Mouse (Mus musculus) heart, adult 2 months (tissue): ENCODE results near the gene Slit3. TPM values are rescaled to one million over a fixed set of nuclear protein-coding genes. Genes with fewer than 3 reads are reported as not detected.

Experiments
- DNase-seq, 2 experiments: peaks; one replicate each; pipeline ENCODE4 v3.0.0; 2021
- H3K27ac ChIP-seq: fragments of 200-600 bp; 2 replicates; pipeline ENCODE4 v1.8.1; 2022
- H3K27me3 ChIP-seq: fragments of 200-500 bp; 2 replicates; pipeline ENCODE4 v1.6.1; 2012; ENCODE audit warnings: mild to moderate bottlenecking, low read length, inconsistent platforms, mixed read lengths; ENCODE audit not compliant: control insufficient read depth, insufficient read depth
- H3K36me3 ChIP-seq: fragments of 200-500 bp; 2 replicates; pipeline ENCODE4 v1.6.1; 2012; ENCODE audit warnings: low read length, inconsistent platforms; ENCODE audit not compliant: control insufficient read depth, insufficient read depth
- H3K4me1 ChIP-seq: fragments of 200-500 bp; 2 replicates; pipeline ENCODE4 v1.6.1; 2011; ENCODE audit warnings: low read length; ENCODE audit not compliant: control insufficient read depth, insufficient read depth
- H3K4me3 ChIP-seq: fragments of 200-600 bp; 2 replicates; pipeline ENCODE4 v1.8.1; 2022
- H3K79me2 ChIP-seq: fragments of 200-500 bp; replicated peaks from 2 replicates; pipeline ENCODE4 v1.6.1; 2012; ENCODE audit warnings: mild to moderate bottlenecking, inconsistent platforms, low read length, moderate library complexity, mixed read lengths; ENCODE audit not compliant: control insufficient read depth, insufficient read depth
- H3K9ac ChIP-seq: fragments of 200-500 bp; 2 replicates; pipeline ENCODE4 v1.6.1; 2012; ENCODE audit warnings: low read depth, mild to moderate bottlenecking, control low read depth, inconsistent platforms, low read length, mixed read lengths
- CTCF ChIP-seq: fragments of 200-600 bp; IDR thresholded peaks from 2 replicates; pipeline ENCODE4 v1.8.1; 2022; ENCODE audit warnings: antibody characterized with exemption, mild to moderate bottlenecking, moderate library complexity
- EP300 ChIP-seq: fragments of 200-500 bp; IDR thresholded peaks from 2 replicates; pipeline ENCODE4 v1.6.1; 2011; ENCODE audit warnings: low read depth, low read length, control low read depth; ENCODE audit not compliant: insufficient read depth
- POLR2A ChIP-seq: fragments of 200-500 bp; IDR thresholded peaks from 2 replicates; pipeline ENCODE4 v1.6.1; 2011; ENCODE audit warnings: mild to moderate bottlenecking, low read depth, low read length, control low read depth; ENCODE audit not compliant: insufficient read depth
- WGBS: fragments of 180-500 bp; shearing (Covaris S2); methylation state at CpG from one replicate; pipeline ENCODE4 v1.1.7; 2018; 5-methylcytosine and 5-hydroxymethylcytosine counted together
- intact Hi-C: fragments of 180-260 bp; cut with DNase I; formaldehyde crosslinking; loops from one replicate; pipeline ENCODE4 v1.15.1; 2025
- polyA plus RNA-seq: library from polyadenylated mRNA; depleted of rRNA; stranded (reverse); fragments of >200 nt; gene quantifications from 2 replicates; pipeline ENCODE4 v1.2.3, GENCODE M21; 2012
- total RNA-seq, 2 experiments: library from RNA; stranded (reverse); gene quantifications; 2 replicates each; pipeline ENCODE4 v1.2.3; 2021

Gene Slit3
- total and polyA plus RNA-seq, 3 experiments, result 12.3 to 15.8 (median 14.6) TPM

- Histone ChIP-seq H3K4me3 (no peak overlapping the region), H3K36me3 (no peaks in the 10 kb centered on the region)
- WGBS, result 77% methylated on average over 4 of the region's 4 CpGs
These were observed 384.3 kb downstream of the Slit3 start for GRCm38 (mm10) chr11:35505316-35505715.

DNA sequence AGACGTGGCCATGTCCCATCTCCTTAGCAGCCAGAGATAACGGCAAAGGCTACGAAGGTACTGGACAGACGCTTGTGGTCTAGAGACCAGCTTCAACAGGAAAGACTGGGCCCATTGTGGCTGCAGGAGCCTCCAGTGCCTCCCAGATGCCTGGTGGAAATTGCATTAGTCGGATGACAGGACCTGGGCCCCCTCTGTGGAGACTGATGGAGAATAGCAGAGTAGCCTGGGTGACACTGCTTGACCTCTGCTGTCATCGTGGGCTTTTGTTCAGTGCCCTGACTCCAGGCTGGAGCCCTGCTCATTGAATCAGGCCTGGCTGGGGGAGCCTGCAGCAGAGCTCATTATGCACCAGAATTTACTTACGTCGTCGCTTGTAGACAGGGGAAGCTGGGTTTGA is 384.8 kb downstream of the Slit3 start:
- Histone ChIP-seq H3K27me3 (no peaks in the 10 kb centered on the region), H3K9ac (no peak overlapping the region), H3K4me1 (no peaks in the 10 kb centered on the region; the same call in 1 of the 2 replicates), H3K27ac (no peak overlapping the region), H3K36me3 (no peaks in the 10 kb centered on the region), H3K4me3 (no peak overlapping the region), H3K79me2 (no peaks in the 10 kb centered on the region)
- 57% methylated on average over 9 of the region's 9 CpGs for WGBS
- DNase-seq, result no peak
- TF ChIP-seq EP300 (no peak), POLR2A (no peak)
- intact Hi-C loops, result no loop called here

More at GRCm38 (mm10) chr11:35505316-35505715, 384.3 kb downstream of the Slit3 start:
- DNase-seq, result no peak
- no peaks in the 10 kb centered on the region for H3K27me3 ChIP-seq
- TF ChIP-seq CTCF, result no peak
- TF ChIP-seq EP300, result no peak
- TF ChIP-seq POLR2A, result no peak
- no peak overlapping the region for H3K9ac ChIP-seq
- H3K79me2 ChIP-seq, result no peaks in the 10 kb centered on the region
- no peaks in the 10 kb centered on the region; the same call in 1 of the 2 replicates for H3K4me1 ChIP-seq
- intact Hi-C loops, result no loop called here
- H3K27ac ChIP-seq, result no peak overlapping the region

DNA sequence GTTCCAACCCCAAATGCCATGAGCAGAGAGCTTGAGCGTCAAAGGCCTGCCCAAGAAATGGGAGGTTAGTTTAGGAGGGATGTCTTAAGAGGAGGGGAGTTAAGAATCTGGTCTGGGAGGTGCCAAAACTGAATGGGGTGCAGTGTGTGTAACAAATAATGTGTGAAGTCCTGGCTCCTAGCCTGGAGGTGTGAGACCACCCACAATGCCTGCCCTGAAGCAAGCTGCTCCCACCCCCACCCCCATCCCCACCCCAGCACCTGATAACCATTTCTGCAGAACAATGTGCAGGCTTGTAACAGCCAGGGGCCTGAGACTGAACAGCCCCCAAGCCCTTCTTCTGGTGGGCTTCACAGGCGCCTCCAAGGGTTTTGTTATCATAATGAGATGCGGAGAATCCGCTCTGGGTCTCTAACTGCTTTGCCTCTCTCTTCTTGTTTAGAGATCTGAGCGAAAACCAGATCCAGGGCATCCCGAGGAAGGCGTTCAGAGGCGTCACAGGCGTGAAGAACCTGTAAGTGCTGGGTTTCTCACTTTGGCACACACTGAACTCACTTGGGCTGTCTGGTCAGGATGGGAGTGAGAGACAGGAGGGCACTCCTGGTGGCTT is 386.9 kb downstream of the Slit3 start:
- intact Hi-C loops, result no loop called here
- WGBS, result 66% methylated on average over 9 of the region's 9 CpGs
- H3K27me3 ChIP-seq, result no peaks in the 10 kb centered on the region
- H3K4me1 ChIP-seq, result no peaks in the 10 kb centered on the region
- H3K27ac ChIP-seq, result no peak overlapping the region
- TF ChIP-seq CTCF (no peak), POLR2A (no peak), EP300 (no peak)
- no peak for DNase-seq
- no peaks in the 10 kb centered on the region for H3K79me2 ChIP-seq
- H3K9ac ChIP-seq, result no peak overlapping the region
- no peak overlapping the region for H3K4me3 ChIP-seq
- no peaks in the 10 kb centered on the region for H3K36me3 ChIP-seq

- H3K9ac ChIP-seq, result no peak overlapping the region
- no peaks in the 10 kb centered on the region for H3K36me3 ChIP-seq
- H3K27me3 ChIP-seq, result no peaks in the 10 kb centered on the region
- H3K4me3 ChIP-seq, result no peak overlapping the region
- H3K79me2 ChIP-seq, result no peaks in the 10 kb centered on the region
- no peaks in the 10 kb centered on the region for H3K4me1 ChIP-seq
- TF ChIP-seq EP300 (no peak), POLR2A (no peak), CTCF (no peak)
- intact Hi-C loops, result no loop called here
- H3K27ac ChIP-seq, result no peak overlapping the region
- WGBS, result 23% methylated on average over 4 of the region's 4 CpGs
- no peak for DNase-seq
These were observed 391.7 kb downstream of the Slit3 start for GRCm38 (mm10) chr11:35512686-35513085.

GRCm38 (mm10) chr11:35513343-35513742 is 392.3 kb downstream of the Slit3 start:
- Histone ChIP-seq H3K27ac (no peak overlapping the region), H3K9ac (no peak overlapping the region), H3K79me2 (no peaks in the 10 kb centered on the region), H3K4me1 (no peaks in the 10 kb centered on the region), H3K36me3 (no peaks in the 10 kb centered on the region), H3K27me3 (no peaks in the 10 kb centered on the region), H3K4me3 (no peak overlapping the region)
- TF ChIP-seq POLR2A, result no peak
- no peak for TF ChIP-seq CTCF
- no peak for TF ChIP-seq EP300
- DNase-seq, result no peak
- 64% methylated on average over 6 of the region's 6 CpGs for WGBS
- intact Hi-C loops, result no loop called here

DNA sequence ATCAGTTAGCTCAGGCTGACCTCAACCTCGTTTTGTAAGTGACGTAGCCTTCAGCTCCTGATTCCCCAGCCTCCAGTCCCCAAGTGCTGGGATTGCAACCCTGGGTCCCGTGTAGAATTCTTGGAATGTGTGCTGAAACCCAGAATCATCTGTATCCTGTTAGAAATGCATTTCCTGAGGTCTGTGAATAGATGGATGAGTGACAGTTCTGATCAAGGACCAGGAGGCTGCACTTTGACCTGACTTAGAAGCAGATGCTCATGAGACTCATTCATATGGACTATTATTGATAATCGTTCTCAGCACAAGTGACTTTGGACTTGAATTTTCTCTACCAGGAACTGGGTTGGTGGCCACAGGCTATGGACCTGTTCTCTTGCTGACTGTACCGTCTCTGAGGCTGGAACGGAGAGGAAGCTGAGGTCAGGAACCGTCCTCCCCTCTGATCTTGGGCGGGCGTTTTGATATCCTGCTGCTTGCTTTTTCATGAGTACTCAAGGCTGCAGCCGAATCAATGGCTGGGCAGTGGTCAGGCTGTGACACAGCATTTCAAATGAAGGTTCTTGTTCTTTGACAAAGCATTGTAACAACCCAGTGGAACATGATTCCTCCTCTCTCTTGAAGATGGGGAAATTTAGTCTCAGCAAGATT is 401.9 kb downstream of the Slit3 start:
- H3K4me1 ChIP-seq, result no peaks in the 10 kb centered on the region
- TF ChIP-seq EP300 (no peak), CTCF (no peak)
- H3K27me3 ChIP-seq, result no peaks in the 10 kb centered on the region
- intact Hi-C loops, result no loop called here
- no peak overlapping the region for H3K9ac ChIP-seq
- no peaks in the 10 kb centered on the region for H3K36me3 ChIP-seq
- H3K79me2 ChIP-seq, result no peaks in the 10 kb centered on the region
- H3K27ac ChIP-seq, result no peak overlapping the region
- H3K4me3 ChIP-seq, result no peak overlapping the region
- DNase-seq, result no peak
- WGBS, result 38% methylated on average over 10 of the region's 10 CpGs
